Mouse (Mus musculus) olfactory bulb, adult 2 months (tissue): ENCODE measurements around the gene Tbx10. TPM values are rescaled to one million over a fixed set of nuclear protein-coding genes. Genes with fewer than 3 reads are reported as not detected.
"Not testable (repeated sequence)": the region's sequence is repeated elsewhere in the genome, so short reads cannot be mapped to it uniquely, and the experiment has no call there.

Experiments used
- H3K27ac ChIP-seq: fragments of 200-500 bp; 2 replicates; pipeline ENCODE4 v1.5.1; 2012; ENCODE audit warnings: low read depth, low read length; ENCODE audit not compliant: insufficient read depth
- H3K4me1 ChIP-seq: fragments of 200-500 bp; 2 replicates; pipeline ENCODE4 v1.6.1; 2012; ENCODE audit warnings: low read length; ENCODE audit not compliant: control insufficient read depth, insufficient read depth
- H3K4me3 ChIP-seq: fragments of 200-500 bp; 2 replicates; pipeline ENCODE4 v1.5.1; 2012; ENCODE audit warnings: mild to moderate bottlenecking, low read depth, low read length, moderate library complexity; ENCODE audit not compliant: insufficient read depth
- CTCF ChIP-seq: fragments of 200-500 bp; IDR thresholded peaks from 2 replicates; pipeline ENCODE4 v1.5.1; 2012; ENCODE audit warnings: low read depth, mild to moderate bottlenecking, low read length, moderate library complexity; ENCODE audit not compliant: insufficient read depth
- POLR2A ChIP-seq: fragments of 200-500 bp; IDR thresholded peaks from 2 replicates; pipeline ENCODE4 v1.6.1; 2012; ENCODE audit warnings: mild to moderate bottlenecking, low read depth, low read length, moderate library complexity; ENCODE audit not compliant: insufficient read depth
- WGBS: fragments of 180-500 bp; shearing (Covaris S2); methylation state at CpG from one replicate; pipeline ENCODE4 v1.1.7; 2018; 5-methylcytosine and 5-hydroxymethylcytosine counted together
- polyA plus RNA-seq: library from polyadenylated mRNA; stranded (reverse); fragments of >200 nt; gene quantifications from 2 replicates; pipeline ENCODE4 v1.2.4, GENCODE M21; 2012; ENCODE audit warnings: low replicate concordance; ENCODE audit not compliant: missing spikeins, insufficient read depth, insufficient read length

Gene Tbx10
- polyA plus RNA-seq, 1 experiment = not detected

DNA sequence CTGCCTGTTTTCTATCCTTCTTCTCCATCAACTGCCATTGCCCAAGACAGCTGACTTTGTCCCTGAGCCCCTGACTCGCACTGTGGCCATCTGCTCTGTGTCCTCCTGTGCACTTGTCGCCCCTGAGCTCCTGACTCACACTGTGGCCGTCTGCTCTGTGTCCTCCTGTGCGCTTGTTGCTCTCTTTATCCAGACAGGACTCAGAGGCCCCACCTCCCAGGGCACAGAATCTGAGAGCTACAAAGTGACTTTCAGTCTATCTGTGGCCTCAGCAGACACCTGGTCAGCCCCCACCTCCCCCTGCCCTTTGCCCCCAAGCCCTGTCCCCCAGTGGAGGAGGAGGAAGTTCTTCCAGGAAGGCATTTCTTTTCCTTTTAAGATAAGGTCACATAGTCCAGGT, 36.7 kb upstream of the Tbx10 start:
- TF ChIP-seq CTCF = no peak
- TF ChIP-seq POLR2A = no peak
- no peaks in the 10 kb centered on the region for H3K4me1 ChIP-seq
- 69% methylated on average over 4 of the region's 4 CpGs for WGBS
- H3K4me3 ChIP-seq = no peak overlapping the region
- no peak overlapping the region for H3K27ac ChIP-seq

DNA sequence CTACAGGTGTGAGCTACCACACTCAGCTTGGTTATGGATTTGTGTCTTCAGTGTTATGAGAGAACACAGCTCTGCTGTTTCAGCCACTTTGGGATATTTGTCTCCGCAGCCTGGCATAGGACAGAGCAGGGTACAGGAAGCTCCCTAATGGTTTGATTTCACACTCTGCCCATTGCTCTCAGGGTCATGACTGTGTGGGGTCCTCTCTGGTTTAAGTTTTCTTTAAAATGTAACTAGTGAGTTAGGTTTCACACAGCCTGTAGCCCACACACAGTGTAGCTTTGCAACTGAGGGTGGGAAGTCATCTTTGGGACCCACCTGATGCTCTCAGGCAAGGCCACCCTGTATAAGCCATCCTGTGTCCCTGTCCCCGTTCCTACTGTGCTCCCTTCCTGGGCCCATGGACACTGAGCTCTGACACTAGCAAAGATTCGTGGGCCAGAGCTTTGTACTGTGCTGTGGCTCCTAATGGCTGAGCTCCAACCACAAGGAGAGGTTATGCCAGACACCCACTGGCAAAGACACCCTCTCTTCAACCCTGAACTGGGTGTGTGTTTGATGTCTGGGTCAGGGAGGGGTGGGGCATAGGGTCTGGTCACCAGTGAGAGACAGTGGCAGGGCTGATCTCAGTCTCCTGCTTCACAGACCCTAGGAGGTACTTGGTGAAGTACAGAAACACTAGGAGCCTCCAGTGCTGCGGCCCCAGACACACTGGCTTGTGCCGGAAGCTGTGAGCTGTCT, 35.1 kb upstream of the Tbx10 start:
- not testable (repeated sequence) for H3K4me3 ChIP-seq
- 87% methylated on average over 5 of the region's 5 CpGs for WGBS

GRCm38 (mm10) chr19:3958470-3958869, 34.1 kb upstream of the Tbx10 start, which contains the start of gene Aldh3b3:
Gene Aldh3b3 (plus strand): TSS chr19:3958645.
- 46% methylated on average over 4 of the region's 4 CpGs for WGBS

More for the DNA sequence above, 35.1 kb upstream of the Tbx10 start:
- not testable (repeated sequence) for H3K4me1 ChIP-seq, H3K27ac ChIP-seq

DNA sequence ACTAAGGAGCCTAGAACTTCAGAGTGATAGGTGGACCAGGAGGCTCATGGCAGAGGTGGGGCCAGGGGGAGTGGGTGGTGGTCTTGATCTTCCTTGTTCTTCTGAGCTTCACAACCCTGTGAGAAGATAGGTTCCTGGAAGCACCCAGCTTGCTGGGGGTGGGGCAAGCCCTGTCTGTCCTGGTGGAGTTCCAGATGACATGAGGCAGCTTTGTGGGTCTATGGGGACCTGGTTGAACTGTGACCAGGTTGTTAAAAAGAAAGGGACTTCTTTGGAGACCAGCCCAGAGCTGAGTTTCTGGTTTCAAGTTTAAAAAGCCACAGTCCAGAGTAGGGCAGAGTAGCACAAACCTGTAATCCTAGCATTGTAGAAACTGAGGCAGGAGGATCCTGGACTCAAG, 33.5 kb upstream of the Tbx10 start:
- no peak for TF ChIP-seq CTCF
- no peak for TF ChIP-seq POLR2A
- peaks cover 3% of the 10 kb centered on the region; the same call in 1 of the 2 replicates for H3K4me1 ChIP-seq
- no peak overlapping the region for H3K4me3 ChIP-seq
- no peak overlapping the region for H3K27ac ChIP-seq

More at GRCm38 (mm10) chr19:3958470-3958869, 34.1 kb upstream of the Tbx10 start, which contains the start of gene Aldh3b3:
- TF ChIP-seq POLR2A (no peak), CTCF (no peak)
- H3K27ac ChIP-seq = no peak within 1 kb of the TSS
- H3K4me1 ChIP-seq = peaks cover 3% of the 10 kb centered on the region; the same call in 1 of the 2 replicates
- no peak within 1 kb of the TSS for H3K4me3 ChIP-seq

GRCm38 (mm10) chr19:3960211-3960610, 32.3 kb upstream of the Tbx10 start:
- TF ChIP-seq POLR2A (no peak), CTCF (no peak)
- no peak overlapping the region for H3K27ac ChIP-seq
- 87% methylated on average over 5 of the region's 5 CpGs for WGBS
- H3K4me3 ChIP-seq = no peak overlapping the region
- peaks cover 3% of the 10 kb centered on the region; the same call in 1 of the 2 replicates for H3K4me1 ChIP-seq

DNA sequence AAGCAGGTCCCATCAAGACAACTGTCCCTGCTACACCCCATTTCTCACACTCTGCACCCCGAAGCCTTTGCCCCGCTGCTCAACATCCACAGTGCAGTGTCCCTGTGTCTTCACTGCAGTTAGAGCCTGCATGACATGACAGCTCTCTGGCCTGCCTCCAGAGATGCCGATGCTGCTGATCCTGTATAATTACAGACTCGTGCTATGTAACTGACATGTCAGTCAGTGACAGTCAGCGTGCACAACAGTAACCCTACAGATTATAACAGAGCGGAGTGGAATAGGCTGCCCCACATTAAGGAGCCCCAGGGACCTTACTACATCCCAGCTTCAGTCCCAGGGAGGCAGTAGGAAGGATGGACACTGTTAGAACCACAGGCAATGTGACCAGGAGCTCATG, 30.7 kb upstream of the Tbx10 start:
- not testable (repeated sequence) for H3K4me3 ChIP-seq, H3K27ac ChIP-seq, H3K4me1 ChIP-seq
- 48% methylated on average over 6 of the region's 6 CpGs for WGBS

GRCm38 (mm10) chr19:3962469-3962868, 30.1 kb upstream of the Tbx10 start:
- WGBS = 36% methylated on average over 2 of the region's 2 CpGs
- peaks cover 3% of the 10 kb centered on the region; the same call in 1 of the 2 replicates for H3K4me1 ChIP-seq
- H3K27ac ChIP-seq = no peak overlapping the region
- TF ChIP-seq POLR2A = no peak
- no peak for TF ChIP-seq CTCF
- no peak overlapping the region for H3K4me3 ChIP-seq

DNA sequence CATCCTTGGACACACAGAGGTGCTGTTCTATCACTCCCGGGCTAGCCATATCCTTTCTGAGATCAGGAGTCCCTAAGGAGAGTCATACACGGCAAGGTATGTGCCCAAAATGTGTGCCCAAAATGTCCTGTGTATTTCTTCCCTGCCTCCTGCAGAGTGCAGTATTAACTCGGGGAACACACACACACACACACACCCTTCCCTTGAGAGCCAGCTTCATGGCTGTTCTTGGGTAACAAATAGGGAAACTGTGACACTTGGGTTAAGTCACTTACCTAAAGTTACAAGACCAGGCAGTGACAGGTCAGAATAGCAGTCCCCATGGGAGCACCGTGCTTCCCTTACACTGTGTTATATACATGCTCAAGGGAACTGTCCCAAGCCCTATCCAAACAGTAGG, 28.5 kb upstream of the Tbx10 start:
- H3K27ac ChIP-seq = no peak overlapping the region
- H3K4me1 ChIP-seq = peaks cover 3% of the 10 kb centered on the region; the same call in 1 of the 2 replicates
- no peak for TF ChIP-seq CTCF
- no peak for TF ChIP-seq POLR2A
- 81% methylated on average over 4 of the region's 4 CpGs for WGBS
- H3K4me3 ChIP-seq = no peak overlapping the region

DNA sequence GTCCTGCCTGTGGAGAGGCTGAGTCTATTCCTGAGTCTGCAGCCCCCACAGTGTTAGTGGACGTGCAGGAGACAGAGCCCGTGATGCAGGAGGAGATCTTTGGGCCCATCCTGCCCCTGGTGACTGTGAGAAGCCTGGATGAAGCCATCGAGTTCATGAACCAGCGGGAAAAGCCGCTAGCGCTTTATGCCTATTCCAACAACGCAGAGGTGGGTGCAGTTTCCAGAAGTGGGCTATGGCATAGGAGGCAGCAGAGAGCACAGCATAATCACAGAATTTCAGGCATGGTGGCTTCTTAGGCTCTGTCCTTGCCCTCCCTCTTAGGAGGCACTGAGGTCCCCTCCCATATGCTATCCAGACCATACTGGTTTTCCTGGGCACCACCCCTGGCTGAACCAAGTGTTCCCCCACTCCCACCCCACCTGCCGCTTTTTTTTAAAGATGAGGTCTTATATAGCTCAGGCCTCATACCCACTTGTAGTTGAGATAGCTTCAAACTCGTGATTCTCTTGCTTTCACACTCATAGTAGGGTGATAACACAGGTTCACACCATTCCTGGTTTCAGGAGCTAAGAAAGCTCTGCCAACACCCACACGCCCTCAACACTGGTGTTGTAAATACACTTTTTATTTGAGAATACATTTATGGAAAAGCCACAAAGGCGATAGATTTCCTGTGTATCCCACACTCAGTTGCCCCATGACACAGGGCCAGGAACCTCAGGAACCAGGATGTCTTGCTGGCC, 26.0 kb upstream of the Tbx10 start:
- TF ChIP-seq CTCF (no peak), POLR2A (no peak)
- peaks cover 3% of the 10 kb centered on the region; the same call in 1 of the 2 replicates for H3K4me1 ChIP-seq
- no peak overlapping the region for H3K4me3 ChIP-seq
- no peak overlapping the region for H3K27ac ChIP-seq
- 71% methylated on average over 11 of the region's 11 CpGs for WGBS
